Mouse (Mus musculus) ES-E14 (cell line): ENCODE measurements around the gene Nsa2. TPM values are rescaled to one million over a fixed set of nuclear protein-coding genes. Genes with fewer than 3 reads are reported as not detected.
A peak's percentile ranks its signal among the peaks of the same experiment; 100 is the strongest.

Experiments used
- DNase-seq: peaks from one replicate; pipeline ENCODE4 v3.0.0-alpha.2; 2013; ENCODE audit warnings: low read depth, low spot score
- H3K27ac ChIP-seq: 2 replicates; pipeline ENCODE4 v1.5.1; 2012; ENCODE audit warnings: low read depth, mild to moderate bottlenecking, low read length, moderate library complexity, mixed read lengths; ENCODE audit not compliant: poor library complexity, insufficient read depth, severe bottlenecking
- H3K36me3 ChIP-seq: 2 replicates; pipeline ENCODE4 v1.6.1; 2012; ENCODE audit warnings: mild to moderate bottlenecking, low read length, moderate library complexity, mixed read lengths; ENCODE audit not compliant: control insufficient read depth, poor library complexity, insufficient read depth, severe bottlenecking
- H3K4me1 ChIP-seq, 2 experiments: fragments of 150-350 bp in 1 of 2; sonication (generic) in 1 of 2; 2 replicates each; pipeline ENCODE4 v1.6.1; 2012; ENCODE audit warnings: low read length in 2 of 2, mild to moderate bottlenecking in 1 of 2, mixed read lengths in 1 of 2; ENCODE audit not compliant: control insufficient read depth in 2 of 2, insufficient read depth in 2 of 2, poor library complexity in 1 of 2
- H3K4me3 ChIP-seq, 2 experiments: fragments of 150-350 bp in 1 of 2; sonication (generic) in 1 of 2; 2 replicates each; pipeline ENCODE4 v1.5.1; 2012; ENCODE audit warnings: low read length in 2 of 2, low read depth in 1 of 2, mild to moderate bottlenecking in 1 of 2, mixed read lengths in 1 of 2; ENCODE audit not compliant: insufficient read depth in 1 of 2, poor library complexity in 1 of 2, severe bottlenecking in 1 of 2
- H3K9ac ChIP-seq: 2 replicates; pipeline ENCODE4 v1.6.1; 2012; ENCODE audit warnings: low read depth, mild to moderate bottlenecking, low read length, mixed read lengths; ENCODE audit not compliant: poor library complexity, insufficient read depth, severe bottlenecking
- H3K9me3 ChIP-seq: fragments of 150-350 bp; sonication (generic); 2 replicates; pipeline ENCODE4 v1.6.1; 2012; ENCODE audit warnings: low read depth, mild to moderate bottlenecking, low read length; ENCODE audit not compliant: control insufficient read depth, insufficient read depth
- CHD2 ChIP-seq: IDR thresholded peaks from 2 replicates; pipeline ENCODE4 v1.6.1; 2014; ENCODE audit warnings: mild to moderate bottlenecking, low read depth, low read length, inconsistent platforms
- HCFC1 ChIP-seq: IDR thresholded peaks from 2 replicates; pipeline ENCODE4 v1.6.1; 2012; ENCODE audit warnings: low read length, inconsistent platforms, borderline replicate concordance; ENCODE audit not compliant: insufficient read depth
- MAFK ChIP-seq: IDR thresholded peaks from 2 replicates; pipeline ENCODE4 v1.6.1; 2014; ENCODE audit warnings: mild to moderate bottlenecking, low read depth, low read length, inconsistent platforms; ENCODE audit not compliant: insufficient read depth
- ZC3H11A ChIP-seq: IDR thresholded peaks from 2 replicates; pipeline ENCODE4 v1.6.1; 2012; ENCODE audit warnings: low read depth, mild to moderate bottlenecking, inconsistent platforms, low read length, borderline replicate concordance
- ZNF384 ChIP-seq: IDR thresholded peaks from 2 replicates; pipeline ENCODE4 v1.6.1; 2012; ENCODE audit warnings: low read depth, low read length, inconsistent platforms
- in situ Hi-C, 2 experiments: fragments of 600-800 bp; cut with MboI; formaldehyde crosslinking; loops; one replicate each; pipeline ENCODE4 v1.15.1; 2025; ENCODE audit warnings: low sequenced_read_pairs in 2 of 2, inconsistent platforms in 1 of 2; ENCODE audit not compliant: unreplicated experiment in 2 of 2
- total RNA-seq: library from RNA; depleted of rRNA; stranded (reverse); fragments of 300-350 nt; gene quantifications from 2 replicates; pipeline ENCODE4 v1.2.3, GENCODE M21; 2012; rRNA removed

Gene Nsa2
- total RNA-seq, result 98.3 and 116 TPM in 2 replicates

DNA sequence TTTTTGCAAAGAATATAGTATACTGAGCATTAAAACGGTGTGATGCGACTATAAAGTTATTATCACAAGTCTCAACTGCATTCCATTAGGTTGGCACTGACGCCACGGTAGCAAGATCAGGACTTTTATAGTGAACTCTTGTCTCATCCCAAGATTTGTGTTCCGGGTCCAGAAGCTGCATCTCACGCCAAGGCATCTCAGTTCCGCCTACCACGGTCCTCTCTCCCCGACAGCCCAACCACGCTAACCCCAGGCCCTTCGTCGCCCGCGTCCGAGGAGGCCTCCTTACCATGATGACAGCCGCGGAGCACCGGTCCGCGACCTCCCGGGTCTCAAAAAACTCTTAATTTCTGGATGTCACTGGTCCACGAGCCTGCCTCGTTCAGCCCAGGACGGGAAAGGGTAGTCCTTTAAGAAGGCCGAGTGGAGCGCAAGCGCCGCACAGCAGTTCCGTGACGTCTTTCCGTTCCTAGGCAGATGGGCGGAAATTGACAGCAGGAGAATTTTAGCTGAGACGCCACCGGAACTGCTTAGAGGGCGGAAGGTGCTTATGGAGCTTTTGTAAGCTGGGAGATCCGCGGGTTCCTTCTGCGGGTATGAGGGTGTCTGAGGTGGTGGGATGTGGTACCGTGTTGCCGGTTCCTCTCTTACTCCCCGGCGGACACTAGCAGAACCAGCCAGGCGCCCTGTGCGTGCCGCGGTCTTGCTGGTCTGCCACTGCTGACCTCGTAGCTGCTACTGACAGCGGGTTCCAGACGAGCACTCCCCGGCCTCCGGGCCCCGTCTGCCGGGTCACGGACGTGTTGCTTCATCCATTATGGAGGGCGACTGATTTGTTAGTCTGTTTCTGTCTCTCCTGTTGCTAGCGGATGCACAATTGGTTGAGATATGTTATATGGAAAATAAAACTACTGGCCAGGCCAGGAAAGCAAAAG lies at the start of gene Nsa2, which contains the start of gene Gfm2:
TSS of gene Nsa2 (minus strand) at position 472 of the 935 bp plus-strand sequence.
TSS of gene Gfm2 (plus strand) at position 472 of the 935 bp plus-strand sequence.
- peaks cover 0 to 4% of the 10 kb centered on the region in 2 experiments; a peak in 1 of 4 replicates for H3K4me1 ChIP-seq
- peak within 1 kb of the TSS; percentile 98 to 100 for H3K4me3 ChIP-seq
- H3K27ac ChIP-seq, result peak within 1 kb of the TSS; percentile 54
- H3K9ac ChIP-seq, result peak within 1 kb of the TSS; percentile 98
- DNase-seq, result peak; percentile 93
- in situ Hi-C loops, result no loop called here
- peaks cover 7% of the 10 kb centered on the region for H3K36me3 ChIP-seq
- TF ChIP-seq MAFK, result 0 out of 2 replicates have a peak, but pooled peaks have one; percentile 6
- TF ChIP-seq ZNF384, result peak; percentile 16; the same call in 1 of the 2 replicates
- TF ChIP-seq CHD2, result 0 out of 2 replicates have a peak, but pooled peaks have one; percentile 27
- no peak for TF ChIP-seq ZC3H11A
- TF ChIP-seq HCFC1, result peak; percentile 86
- no peaks in the 10 kb centered on the region for H3K9me3 ChIP-seq

DNA sequence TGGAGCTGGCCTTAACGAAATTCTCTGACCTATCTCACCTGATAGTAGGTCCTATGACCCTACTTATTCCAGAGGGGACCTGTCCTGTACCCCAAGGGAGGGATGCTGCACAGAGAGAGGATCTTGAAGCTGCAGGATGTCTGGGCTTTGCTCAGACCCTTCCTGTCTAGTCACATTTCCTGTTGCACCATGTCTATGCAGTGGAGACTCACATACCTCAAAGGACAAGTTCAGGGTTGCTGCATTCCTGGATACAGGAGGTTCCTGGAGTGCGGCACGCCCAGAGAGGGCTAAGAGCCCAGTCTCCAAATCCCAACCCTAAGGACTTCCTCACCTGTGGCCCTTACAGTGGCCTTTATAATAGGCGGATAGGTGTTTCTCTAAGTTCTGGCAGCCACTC lies 48.6 kb upstream of the Nsa2 start:
- no peak overlapping the region for H3K9ac ChIP-seq

DNA sequence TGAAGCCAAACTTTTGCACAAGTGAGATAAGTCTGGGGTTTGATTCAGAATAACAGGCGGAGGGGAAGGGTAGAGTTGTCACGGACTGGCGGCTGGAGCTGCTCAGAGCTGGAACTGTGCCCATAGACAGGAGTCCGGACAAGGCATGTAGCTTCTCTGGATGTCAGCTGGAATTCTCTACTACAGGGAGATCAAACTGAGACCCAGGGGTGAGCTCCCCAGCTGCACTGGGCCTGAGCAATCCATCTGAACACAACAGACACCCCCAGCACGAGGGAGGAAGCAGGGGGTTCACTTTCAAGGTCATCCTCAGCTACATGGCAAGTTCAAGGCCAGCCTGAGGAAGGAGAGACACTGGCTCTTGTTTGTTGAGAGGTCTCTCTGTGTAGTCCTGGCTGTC lies 46.9 kb upstream of the Nsa2 start:
- in situ Hi-C loops, result no loop called here
- H3K9ac ChIP-seq, result no peak overlapping the region
- no peak for DNase-seq
- H3K4me1 ChIP-seq, result peaks cover 1 to 2% of the 10 kb centered on the region in 2 experiments; a peak in 2 of 4 replicates
- TF ChIP-seq MAFK (no peak), CHD2 (no peak), ZC3H11A (no peak), HCFC1 (no peak), ZNF384 (no peak)
- no peaks in the 10 kb centered on the region for H3K9me3 ChIP-seq
- H3K4me3 ChIP-seq, result no peak overlapping the region
- H3K27ac ChIP-seq, result no peak overlapping the region
- H3K36me3 ChIP-seq, result peaks cover 29% of the 10 kb centered on the region

More for the DNA sequence above, 48.6 kb upstream of the Nsa2 start:
- no peaks in the 10 kb centered on the region for H3K9me3 ChIP-seq
- in situ Hi-C loops, result no loop called here
- peaks cover 26% of the 10 kb centered on the region for H3K36me3 ChIP-seq
- no peak for DNase-seq
- H3K4me1 ChIP-seq, result peaks cover 0 to 4% of the 10 kb centered on the region in 2 experiments; a peak in 2 of 4 replicates
- H3K4me3 ChIP-seq, result no peak overlapping the region
- no peak overlapping the region for H3K27ac ChIP-seq
- no peak for TF ChIP-seq CHD2
- no peak for TF ChIP-seq ZC3H11A
- TF ChIP-seq HCFC1, result no peak
- TF ChIP-seq ZNF384, result no peak
- no peak for TF ChIP-seq MAFK

DNA sequence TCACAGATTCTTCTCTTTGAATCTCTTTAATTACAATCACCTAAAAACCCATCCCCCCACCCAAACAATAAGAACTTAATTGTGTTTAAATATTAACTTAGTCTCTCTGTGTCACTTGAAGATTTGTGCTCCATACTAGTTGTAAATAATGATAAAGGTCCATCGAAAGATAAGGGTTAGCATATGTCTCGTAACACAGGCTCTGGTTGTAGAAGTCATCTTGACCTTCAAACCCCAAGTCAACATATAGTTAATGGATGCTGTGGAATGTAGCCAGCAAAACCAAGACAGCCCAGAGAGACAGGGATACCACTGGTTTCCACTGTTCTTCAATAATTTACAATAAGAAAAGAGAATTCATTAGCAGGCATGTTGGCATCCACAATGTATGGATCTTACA lies 46.4 kb upstream of the Nsa2 start:
- DNase-seq, result no peak
- no peak overlapping the region for H3K4me3 ChIP-seq
- no peak overlapping the region for H3K27ac ChIP-seq
- H3K4me1 ChIP-seq, result peaks cover 3 to 4% of the 10 kb centered on the region in 2 experiments; a peak in 1 of 4 replicates
- in situ Hi-C loops, result no loop called here
- peaks cover 30% of the 10 kb centered on the region for H3K36me3 ChIP-seq
- no peak for TF ChIP-seq HCFC1
- no peak for TF ChIP-seq ZC3H11A
- no peak for TF ChIP-seq CHD2
- TF ChIP-seq ZNF384, result no peak
- no peak for TF ChIP-seq MAFK
- H3K9me3 ChIP-seq, result no peaks in the 10 kb centered on the region
- H3K9ac ChIP-seq, result no peak overlapping the region
